Mouse (Mus musculus) forebrain, embryonic 12.5 days (tissue): ENCODE data around the gene Prkaca. TPM values are rescaled to one million over a fixed set of nuclear protein-coding genes. Genes with fewer than 3 reads are reported as not detected.
A peak's percentile ranks its signal among the peaks of the same experiment; 100 is the strongest.
"Not testable (repeated sequence)": the region's sequence is repeated elsewhere in the genome, so short reads cannot be mapped to it uniquely, and the experiment has no call there.

ENCODE experiments used
- ATAC-seq: fragments of 200-750 bp; cut with Nextera tagmentation; 2 replicates; pipeline ENCODE4 v1.8.0; 2017; ENCODE audit warnings: moderate TSS enrichment; ENCODE audit not compliant: low FRiP score
- H3K27ac ChIP-seq: fragments of 300-500 bp; sonication (generic); 2 replicates; pipeline ENCODE4 v1.5.1; 2016; ENCODE audit warnings: mild to moderate bottlenecking
- H3K27me3 ChIP-seq: fragments of 300-500 bp; sonication (generic); 2 replicates; pipeline ENCODE4 v1.6.1; 2016; ENCODE audit warnings: mild to moderate bottlenecking
- H3K36me3 ChIP-seq: fragments of 300-500 bp; sonication (generic); replicated peaks from 2 replicates; pipeline ENCODE4 v1.6.1; 2016; ENCODE audit warnings: mild to moderate bottlenecking
- H3K4me1 ChIP-seq: fragments of 300-500 bp; sonication (generic); 2 replicates; pipeline ENCODE4 v1.6.1; 2016
- H3K4me2 ChIP-seq: fragments of 300-500 bp; sonication (generic); 2 replicates; pipeline ENCODE4 v1.6.1; 2016; ENCODE audit warnings: mild to moderate bottlenecking, moderate library complexity
- H3K4me3 ChIP-seq: fragments of 300-500 bp; sonication (generic); replicated peaks from 2 replicates; pipeline ENCODE4 v1.5.1; 2016; ENCODE audit warnings: mild to moderate bottlenecking
- H3K9ac ChIP-seq: fragments of 300-500 bp; sonication (generic); 2 replicates; pipeline ENCODE4 v1.6.1; 2016; ENCODE audit warnings: mild to moderate bottlenecking
- H3K9me3 ChIP-seq: fragments of 300-500 bp; sonication (generic); 2 replicates; pipeline ENCODE4 v1.6.1; 2016
- WGBS: fragments of 180-500 bp; shearing (Covaris S2); methylation state at CpG from one replicate; pipeline ENCODE4 v1.1.7; 2016; 5-methylcytosine and 5-hydroxymethylcytosine counted together
- polyA plus RNA-seq: library from polyadenylated mRNA; unstranded; fragments of >200 nt; fragmentation: Nextera tagmentation; extraction: Ambion mirVana; gene quantifications from 2 replicates; pipeline ENCODE4 v1.2.1, GENCODE M21; 2016

Prkaca gene
- polyA plus RNA-seq, 1 experiment from 2014 or later = 181 TPM

- H3K4me1 ChIP-seq = peaks cover 36% of the 10 kb centered on the region
- peaks cover 38% of the 10 kb centered on the region for H3K36me3 ChIP-seq
- H3K27me3 ChIP-seq = peaks cover 28% of the 10 kb centered on the region
- no peaks in the 10 kb centered on the region for H3K9me3 ChIP-seq
- ATAC-seq = peak; percentile 80
- peak overlapping the region; percentile 89 for H3K9ac ChIP-seq
- H3K4me2 ChIP-seq = peak overlapping the region; percentile 80
- H3K27ac ChIP-seq = peak overlapping the region; percentile 98
- WGBS = under 1% methylated on average over 56 of the region's 103 CpGs
- peak overlapping the region; percentile 88 for H3K4me3 ChIP-seq
Observed at GRCm38 (mm10) chr8:83996567-83997505, 24.0 kb downstream of the Prkaca start.

GRCm38 (mm10) chr8:83997511-83998141 lies 24.8 kb downstream of the Prkaca start, which contains the start of gene Samd1:
TSS of gene Samd1 (plus strand) at chr8:83997672.
- peak within 1 kb of the TSS; percentile 89 for H3K9ac ChIP-seq
- under 1% methylated on average over 58 of the region's 112 CpGs for WGBS
- H3K27me3 ChIP-seq = peaks cover 35% of the 10 kb centered on the region
- H3K4me1 ChIP-seq = peaks cover 36% of the 10 kb centered on the region
- H3K27ac ChIP-seq = peak within 1 kb of the TSS; percentile 98
- H3K36me3 ChIP-seq = peaks cover 37% of the 10 kb centered on the region
- H3K9me3 ChIP-seq = no peaks in the 10 kb centered on the region
- peak within 1 kb of the TSS; percentile 88 for H3K4me3 ChIP-seq
- H3K4me2 ChIP-seq = peak within 1 kb of the TSS; percentile 82
- ATAC-seq = peak; percentile 22; the same call in 1 of the 2 replicates

- peak; percentile 21; the same call in 1 of the 2 replicates for ATAC-seq
- Histone ChIP-seq H3K27ac (peak overlapping the region; percentile 88), H3K4me2 (peak overlapping the region; percentile 82), H3K36me3 (peaks cover 34% of the 10 kb centered on the region), H3K9ac (peak overlapping the region; percentile 87), H3K4me3 (peak overlapping the region; percentile 88), H3K9me3 (no peaks in the 10 kb centered on the region), H3K4me1 (peaks cover 36% of the 10 kb centered on the region), H3K27me3 (peaks cover 43% of the 10 kb centered on the region)
- under 1% methylated on average over 86 of the region's 92 CpGs for WGBS
Observed at GRCm38 (mm10) chr8:83998231-83999056, 25.7 kb downstream of the Prkaca start.

- Histone ChIP-seq H3K27ac (no peak overlapping the region), H3K4me3 (peak overlapping the region; percentile 88), H3K9me3 (no peaks in the 10 kb centered on the region), H3K9ac (peak overlapping the region; percentile 87), H3K36me3 (peaks cover 31% of the 10 kb centered on the region), H3K27me3 (peaks cover 43% of the 10 kb centered on the region), H3K4me1 (peaks cover 40% of the 10 kb centered on the region), H3K4me2 (peak overlapping the region; percentile 82)
- no peak for ATAC-seq
- 66% methylated on average over 16 of the region's 16 CpGs for WGBS
Observed at GRCm38 (mm10) chr8:83999057-83999705, 26.4 kb downstream of the Prkaca start.

- ATAC-seq = no peak
- Histone ChIP-seq H3K4me3 (no peak overlapping the region), H3K27me3 (peaks cover 43% of the 10 kb centered on the region), H3K9ac (no peak overlapping the region), H3K36me3 (peaks cover 28% of the 10 kb centered on the region), H3K9me3 (no peaks in the 10 kb centered on the region), H3K4me2 (0 out of 2 replicates have a peak overlapping the region, but pooled peaks have one; percentile 82), H3K27ac (no peak overlapping the region), H3K4me1 (peaks cover 43% of the 10 kb centered on the region)
- 89% methylated on average over 2 of the region's 2 CpGs for WGBS
Observed at GRCm38 (mm10) chr8:83999825-84000224, 27.0 kb downstream of the Prkaca start.

GRCm38 (mm10) chr8:84001281-84002000 lies 28.6 kb downstream of the Prkaca start, which contains the start of gene 1700067K01Rik:
TSS of gene 1700067K01Rik (plus strand) at chr8:84001502.
- H3K4me1 ChIP-seq = peaks cover 40% of the 10 kb centered on the region
- 16% methylated on average over 61 of the region's 61 CpGs for WGBS
- peak within 1 kb of the TSS; percentile 32 for H3K4me2 ChIP-seq
- H3K9ac ChIP-seq = peak within 1 kb of the TSS; percentile 12; the same call in 1 of the 2 replicates
- ATAC-seq = no peak
- H3K9me3 ChIP-seq = no peaks in the 10 kb centered on the region
- peak within 1 kb of the TSS; percentile 14 for H3K4me3 ChIP-seq
- peaks cover 24% of the 10 kb centered on the region for H3K36me3 ChIP-seq
- peaks cover 43% of the 10 kb centered on the region for H3K27me3 ChIP-seq
- no peak within 1 kb of the TSS for H3K27ac ChIP-seq

- Histone ChIP-seq H3K9me3 (no peaks in the 10 kb centered on the region), H3K36me3 (peaks cover 24% of the 10 kb centered on the region), H3K4me3 (no peak overlapping the region), H3K9ac (no peak overlapping the region), H3K4me1 (peaks cover 37% of the 10 kb centered on the region), H3K27me3 (peaks cover 43% of the 10 kb centered on the region), H3K4me2 (no peak overlapping the region), H3K27ac (no peak overlapping the region)
- WGBS = 55% methylated on average over 12 of the region's 12 CpGs
- no peak for ATAC-seq
Observed at GRCm38 (mm10) chr8:84002957-84003611, 30.3 kb downstream of the Prkaca start.

- H3K4me2 ChIP-seq = peak overlapping the region; percentile 82
- peaks cover 45% of the 10 kb centered on the region for H3K27me3 ChIP-seq
- no peaks in the 10 kb centered on the region for H3K9me3 ChIP-seq
- ATAC-seq = no peak
- 78% methylated on average over 6 of the region's 6 CpGs for WGBS
- H3K27ac ChIP-seq = no peak overlapping the region
- peaks cover 24% of the 10 kb centered on the region for H3K36me3 ChIP-seq
- H3K9ac ChIP-seq = peak overlapping the region; percentile 70; the same call in 1 of the 2 replicates
- H3K4me1 ChIP-seq = peaks cover 31% of the 10 kb centered on the region
- peak overlapping the region; percentile 60 for H3K4me3 ChIP-seq
Observed at GRCm38 (mm10) chr8:84003612-84004246, 30.9 kb downstream of the Prkaca start.

- H3K4me1 ChIP-seq = peaks cover 22% of the 10 kb centered on the region
- peaks cover 18% of the 10 kb centered on the region for H3K36me3 ChIP-seq
- H3K27me3 ChIP-seq = peaks cover 45% of the 10 kb centered on the region
- peak overlapping the region; percentile 70 for H3K9ac ChIP-seq
- peak; percentile 84 for ATAC-seq
- peak overlapping the region; percentile 60 for H3K4me3 ChIP-seq
- peak overlapping the region; percentile 82 for H3K4me2 ChIP-seq
- WGBS = 1% methylated on average over 30 of the region's 30 CpGs
- H3K27ac ChIP-seq = peak overlapping the region; percentile 61
- no peaks in the 10 kb centered on the region for H3K9me3 ChIP-seq
Observed at GRCm38 (mm10) chr8:84004533-84005201, 31.9 kb downstream of the Prkaca start.

- H3K4me3 ChIP-seq, H3K9me3 ChIP-seq, ATAC-seq, H3K36me3 ChIP-seq, H3K4me2 ChIP-seq, H3K9ac ChIP-seq, H3K27ac ChIP-seq: not testable (repeated sequence)
- Histone ChIP-seq H3K4me1 (peaks cover 26% of the 10 kb centered on the region), H3K27me3 (peaks cover 45% of the 10 kb centered on the region)
- 96% methylated on average over 7 of the region's 7 CpGs for WGBS
Observed at GRCm38 (mm10) chr8:84005502-84005901, 32.7 kb downstream of the Prkaca start.
